Mouse (Mus musculus) ZHBTc4 (cell line): ENCODE data around the gene Depdc5.
A peak's percentile ranks its signal among the peaks of the same experiment; 100 is the strongest.

Experiments
- DNase-seq: peaks from one replicate; pipeline ENCODE4 v3.0.0-alpha.2; 2011; ENCODE audit warnings: low read depth, low spot score

The Depdc5 gene

GRCm38 (mm10) chr5:32998783-32999182 is 135.3 kb downstream of the Depdc5 start:
- no peak for DNase-seq

GRCm38 (mm10) chr5:33001111-33001510 is 137.6 kb downstream of the Depdc5 start:
- no peak for DNase-seq

- no peak for DNase-seq
Observed at GRCm38 (mm10) chr5:33002781-33003180, 139.3 kb downstream of the Depdc5 start.

GRCm38 (mm10) chr5:33003500-33003899 is 140.0 kb downstream of the Depdc5 start:
- DNase-seq: no peak

- no peak for DNase-seq
Observed at GRCm38 (mm10) chr5:33004110-33004509, 140.6 kb downstream of the Depdc5 start.

- no peak for DNase-seq
Observed at GRCm38 (mm10) chr5:33005442-33006145, 142.1 kb downstream of the Depdc5 start.

GRCm38 (mm10) chr5:33006670-33007069 is 143.2 kb downstream of the Depdc5 start:
- no peak for DNase-seq

- no peak for DNase-seq
Observed at GRCm38 (mm10) chr5:33007371-33007770, 143.9 kb downstream of the Depdc5 start.

GRCm38 (mm10) chr5:33009301-33009700 is 145.8 kb downstream of the Depdc5 start:
- peak; percentile 62 for DNase-seq

GRCm38 (mm10) chr5:33009818-33010812 is 146.6 kb downstream of the Depdc5 start:
- no peak for DNase-seq

GRCm38 (mm10) chr5:33011132-33012106 is 147.9 kb downstream of the Depdc5 start:
- peak; percentile 36 for DNase-seq

- no peak for DNase-seq
Observed at GRCm38 (mm10) chr5:33014096-33014495, 150.6 kb downstream of the Depdc5 start.

GRCm38 (mm10) chr5:33015579-33015978 is 152.1 kb downstream of the Depdc5 start:
- DNase-seq: no peak

- DNase-seq: no peak
Observed at GRCm38 (mm10) chr5:33018189-33018560, 154.7 kb downstream of the Depdc5 start.

- DNase-seq: peak; percentile 98
Observed at GRCm38 (mm10) chr5:33018561-33019425, 155.3 kb downstream of the Depdc5 start, which contains the start of gene Ywhah. Ywhah (plus strand) TSS chr5:33018816.

- DNase-seq: peak; percentile 47
Observed at GRCm38 (mm10) chr5:33019426-33019821, 155.9 kb downstream of the Depdc5 start.

GRCm38 (mm10) chr5:33021622-33022021 is 158.1 kb downstream of the Depdc5 start:
- peak; percentile 56 for DNase-seq

GRCm38 (mm10) chr5:33023337-33023736 is 159.8 kb downstream of the Depdc5 start:
- DNase-seq: no peak

- DNase-seq: no peak
Observed at GRCm38 (mm10) chr5:33024474-33024873, 161.0 kb downstream of the Depdc5 start.

GRCm38 (mm10) chr5:33028656-33029055 is 165.2 kb downstream of the Depdc5 start:
- DNase-seq: no peak
